Mouse (Mus musculus) small intestine, adult 2 months (tissue): ENCODE data around the gene Fosl1.

Experiments used
- CTCF ChIP-seq: fragments of 200-500 bp; IDR thresholded peaks from 2 replicates; pipeline ENCODE4 v1.5.1; 2012; ENCODE audit warnings: low read depth, mild to moderate bottlenecking, control low read depth, inconsistent platforms, low read length, moderate library complexity, mixed read lengths; ENCODE audit not compliant: insufficient replicate concordance, insufficient read length; ENCODE audit errors: extremely low read depth
- POLR2A ChIP-seq: fragments of 200-500 bp; IDR thresholded peaks from 2 replicates; pipeline ENCODE4 v1.6.1; 2012; ENCODE audit warnings: low read depth, mild to moderate bottlenecking, control low read depth, inconsistent platforms, low read length, moderate library complexity

DNA sequence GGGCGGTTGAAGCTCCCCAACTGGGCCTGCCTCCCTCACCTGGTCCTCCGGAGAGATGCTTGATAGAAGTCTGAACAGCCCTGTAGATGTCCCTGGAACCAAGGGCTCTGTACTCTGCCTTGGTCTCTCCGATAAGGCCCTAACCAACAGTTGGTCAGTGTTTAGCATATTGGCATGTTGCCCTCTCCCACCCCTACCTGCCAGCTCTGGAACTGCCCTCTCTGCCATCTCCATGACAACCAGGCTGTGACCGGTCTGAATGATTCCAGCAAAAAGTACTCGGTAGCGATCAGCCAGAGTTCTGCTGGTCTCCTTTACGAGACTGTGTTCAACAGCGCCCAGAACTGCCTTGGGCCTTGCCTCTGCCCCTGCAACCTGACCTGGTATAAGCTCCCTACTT is 45.1 kb upstream of the Fosl1 start, which contains the start of gene Tsga10ip:
- TF ChIP-seq CTCF (no peak), POLR2A (no peak)
